Mouse (Mus musculus) c-Kit-positive CD71-negative TER-119-negative erythroid progenitor cells, embryonic 14.5 days (primary cell): ENCODE measurements around the gene Lrig2.

Experiments used
- DNase-seq: peaks from one replicate; pipeline ENCODE4 v3.0.0-alpha.2; 2013; ENCODE audit warnings: low read depth

Gene Lrig2

DNA sequence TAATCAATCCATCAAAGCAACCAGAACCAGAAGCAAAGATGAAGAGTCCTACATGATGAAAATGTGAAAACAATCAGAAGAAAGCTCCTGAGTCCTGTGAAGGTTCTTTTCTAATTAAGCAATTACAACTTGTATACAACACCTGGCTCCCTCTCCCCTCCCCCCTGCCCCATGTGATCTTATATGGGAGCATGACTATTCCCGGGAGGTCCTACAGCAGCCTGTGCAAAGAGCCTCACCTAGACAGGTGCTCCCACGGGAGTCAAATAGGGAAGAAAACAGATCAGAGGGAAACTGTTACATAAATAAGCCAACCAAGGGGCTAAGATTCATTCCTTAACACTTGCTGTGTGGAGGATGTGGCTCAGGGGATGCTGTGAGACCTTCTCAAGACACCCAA lies 143.8 kb downstream of the Lrig2 start:
- DNase-seq, result no peak

DNA sequence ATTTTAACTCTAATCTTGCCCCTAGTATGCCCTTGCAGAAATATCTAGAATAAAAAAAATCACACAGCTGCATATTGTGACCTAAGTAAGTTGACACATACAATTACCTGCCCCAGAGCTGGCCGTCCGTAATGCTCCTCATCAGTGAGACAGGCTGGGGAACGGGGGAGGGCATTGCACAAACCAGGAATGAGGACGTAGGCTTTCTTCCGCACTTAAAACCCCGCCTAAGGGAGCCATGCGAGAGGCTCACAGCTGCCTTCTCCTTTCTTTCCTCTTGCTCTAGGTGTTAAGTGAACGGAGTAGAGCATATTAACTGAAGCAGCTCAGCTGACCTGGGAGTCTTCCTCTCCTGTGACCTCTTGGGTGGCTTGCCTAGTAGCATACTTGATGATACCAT lies 149.9 kb downstream of the Lrig2 start:
- no peak for DNase-seq

DNA sequence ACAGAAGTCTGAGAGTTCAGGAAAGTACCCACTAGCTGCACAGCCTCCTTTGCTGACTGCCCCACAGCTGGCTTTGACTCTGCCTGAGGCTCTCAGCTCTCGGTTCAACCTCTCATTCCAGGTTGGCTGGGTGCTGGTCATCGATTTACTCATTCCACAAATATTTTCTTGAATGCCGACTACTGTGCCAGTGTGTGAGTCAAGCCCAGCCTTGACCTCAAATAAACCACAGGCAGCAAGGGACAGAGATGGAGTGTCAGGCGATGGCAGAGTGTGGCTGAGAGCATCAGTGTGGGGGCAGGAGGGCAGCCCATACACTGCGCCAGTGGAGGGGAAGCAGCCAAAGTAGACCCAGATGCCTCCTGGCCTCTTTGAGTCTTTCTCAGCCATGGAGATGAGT lies 151.4 kb downstream of the Lrig2 start:
- no peak for DNase-seq

DNA sequence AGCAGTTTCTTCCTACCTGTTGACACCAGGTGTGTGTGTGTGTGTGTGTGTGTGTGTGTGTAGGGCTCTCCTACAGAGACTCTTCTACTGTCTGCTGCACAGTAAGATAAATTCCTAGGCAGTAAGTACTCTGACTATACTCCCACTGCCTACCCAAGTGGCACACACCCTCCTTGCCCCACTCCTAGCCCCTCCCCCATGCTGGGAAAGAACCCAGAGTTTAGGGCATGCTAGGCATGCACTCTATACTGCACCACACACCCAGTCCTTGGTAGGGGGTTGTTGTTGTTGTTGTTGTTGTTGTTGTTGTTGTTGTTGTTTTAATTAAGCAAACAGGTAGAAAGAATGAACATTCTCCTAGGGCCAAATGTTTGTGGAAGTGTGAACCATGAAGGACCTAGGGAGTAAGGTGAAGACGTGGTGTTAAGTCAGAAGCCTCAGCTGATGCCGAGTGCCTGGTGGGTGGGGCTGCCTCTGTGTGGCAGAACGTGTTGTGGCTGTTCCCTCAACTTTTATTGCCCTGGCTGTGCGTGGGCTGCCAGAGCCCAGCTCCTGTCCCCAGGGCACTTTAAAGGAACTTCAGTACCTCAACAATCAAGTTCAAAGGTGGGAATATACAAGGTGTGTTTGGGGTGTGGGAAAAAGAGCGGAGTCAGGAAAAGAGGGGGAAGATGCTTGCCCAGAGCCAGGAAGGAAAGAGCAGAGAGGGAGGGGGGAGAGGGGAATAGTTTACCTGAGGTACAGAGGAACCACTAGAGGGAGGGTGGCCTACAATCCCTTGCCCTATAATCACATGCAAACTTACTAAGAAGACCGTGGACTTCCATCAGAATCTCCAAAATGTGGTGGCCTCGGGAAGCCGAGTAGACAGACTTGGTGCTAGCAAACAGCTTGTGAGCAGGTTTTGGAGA lies 152.2 kb downstream of the Lrig2 start:
- DNase-seq, result no peak

DNA sequence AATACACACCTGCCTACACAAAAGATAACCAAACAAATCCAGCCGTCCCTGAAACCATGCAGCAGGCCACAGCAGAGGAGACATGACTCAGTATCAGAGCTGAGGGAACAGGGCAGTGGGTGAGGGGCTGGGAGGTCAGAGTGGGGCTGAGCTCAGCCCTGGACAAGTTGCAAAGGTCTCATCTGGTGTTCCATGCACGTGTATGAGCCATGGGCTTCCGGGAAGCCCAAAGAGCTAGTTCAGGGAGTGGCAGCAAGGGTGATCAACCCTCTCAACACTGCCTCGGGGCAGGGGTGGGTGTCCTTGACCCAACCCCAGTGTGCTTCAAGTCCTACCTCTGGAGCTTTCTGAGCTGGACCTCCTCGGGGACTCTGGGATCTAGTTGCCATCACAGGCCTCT lies 153.0 kb downstream of the Lrig2 start:
- no peak for DNase-seq

DNA sequence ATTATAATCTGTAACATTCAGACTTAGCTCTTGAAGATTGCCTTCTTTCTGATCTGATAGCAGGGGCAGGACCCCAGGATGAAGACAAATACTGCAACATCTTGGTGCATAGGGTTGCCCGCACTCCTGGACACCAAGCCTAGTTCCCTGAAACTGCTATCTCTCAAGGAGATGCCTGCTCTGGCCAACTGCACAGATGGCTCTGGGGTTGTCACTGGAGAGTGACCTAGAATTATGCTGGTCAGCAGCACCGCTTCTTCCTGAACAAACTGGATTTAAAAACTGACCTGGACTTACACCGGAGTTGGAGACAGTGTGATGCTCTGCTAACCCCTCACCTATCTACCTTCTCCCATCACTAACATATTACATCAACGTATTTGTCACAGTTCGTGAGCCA lies 155.6 kb downstream of the Lrig2 start:
- DNase-seq, result no peak

DNA sequence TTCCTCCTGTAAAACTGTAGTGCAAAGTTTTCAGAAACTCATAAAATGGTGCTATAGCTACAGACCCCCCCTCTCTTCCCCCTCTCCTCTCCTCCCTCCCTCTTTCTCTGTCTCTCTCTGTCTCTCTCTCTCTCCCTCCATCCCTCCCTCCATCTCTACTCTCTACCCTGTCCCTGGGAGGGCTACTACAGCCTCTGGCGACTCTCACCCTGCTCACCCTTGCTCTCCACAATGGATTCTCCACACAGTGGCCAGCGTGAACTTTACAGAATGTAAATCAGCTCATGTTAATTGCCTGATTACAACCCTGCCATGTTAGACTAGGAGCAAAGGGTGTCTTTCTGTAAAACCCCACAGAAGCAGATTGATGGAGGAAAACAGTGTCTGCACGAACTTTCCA lies 157.8 kb downstream of the Lrig2 start:
- DNase-seq, result no peak

DNA sequence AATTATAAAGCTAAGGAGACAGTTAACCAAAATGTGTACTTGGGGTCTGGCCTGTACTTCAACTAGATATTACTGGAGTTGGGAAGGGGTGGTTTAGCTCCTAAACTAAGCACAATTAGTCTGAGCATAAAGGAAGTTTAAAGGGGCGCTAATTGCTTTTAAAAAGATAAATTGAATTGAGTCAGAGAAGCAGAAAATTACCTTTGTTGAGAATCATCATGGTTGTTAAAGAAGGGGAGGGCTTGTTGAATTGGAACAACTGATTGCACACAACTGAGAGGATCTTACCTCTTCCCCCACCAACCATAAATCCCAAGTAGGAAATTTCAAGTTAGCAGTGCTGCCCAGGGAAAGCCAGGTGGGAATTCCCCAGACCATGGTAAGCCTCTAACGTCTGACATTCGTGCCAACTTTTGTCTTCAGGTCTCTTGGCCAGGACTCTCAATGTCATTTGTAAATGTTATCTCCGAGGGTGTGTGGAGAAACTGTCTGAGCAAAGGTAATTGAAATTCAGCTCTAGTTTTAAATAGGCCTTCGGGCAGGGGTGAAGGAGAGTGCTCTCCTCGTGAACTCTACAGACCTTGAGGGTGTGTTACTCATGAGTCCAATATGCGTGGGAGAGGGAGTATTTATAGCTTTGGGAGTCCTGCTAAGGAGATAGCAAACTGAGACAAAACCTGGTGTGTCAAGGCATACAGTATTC lies 159.2 kb downstream of the Lrig2 start:
- no peak for DNase-seq

DNA sequence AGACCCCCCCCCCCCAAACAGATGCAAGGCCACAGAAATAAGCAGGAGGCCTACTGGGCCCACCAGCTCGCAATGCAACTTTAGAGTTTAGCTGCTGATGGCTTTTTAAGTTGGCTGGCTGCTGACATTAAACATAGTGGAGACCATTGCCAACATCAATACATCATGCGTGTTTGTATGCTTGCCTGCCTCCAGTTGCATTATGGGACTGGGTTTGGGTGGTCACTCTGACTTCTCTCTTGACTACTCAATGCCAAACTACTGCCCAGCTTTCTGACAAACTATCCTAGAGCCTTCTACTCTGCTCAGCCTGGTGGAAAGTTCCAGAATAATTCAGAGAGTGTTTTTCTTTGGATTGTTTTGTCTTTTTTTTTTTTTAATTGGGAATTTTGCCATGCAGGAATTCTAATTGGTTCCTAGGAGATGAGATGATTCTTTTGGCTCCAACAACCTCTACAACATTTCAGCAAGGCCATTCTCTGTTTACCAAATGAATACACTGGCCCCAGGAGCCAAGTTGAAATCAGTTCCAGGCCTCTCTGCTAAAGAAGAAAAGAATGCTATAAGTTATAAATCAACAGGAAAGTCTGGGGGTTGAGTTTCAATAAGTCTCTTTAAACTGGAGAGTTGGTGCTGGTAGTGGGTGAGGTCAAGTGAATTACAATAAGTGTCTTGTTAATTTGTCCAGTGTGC lies 161.3 kb downstream of the Lrig2 start:
- no peak for DNase-seq

DNA sequence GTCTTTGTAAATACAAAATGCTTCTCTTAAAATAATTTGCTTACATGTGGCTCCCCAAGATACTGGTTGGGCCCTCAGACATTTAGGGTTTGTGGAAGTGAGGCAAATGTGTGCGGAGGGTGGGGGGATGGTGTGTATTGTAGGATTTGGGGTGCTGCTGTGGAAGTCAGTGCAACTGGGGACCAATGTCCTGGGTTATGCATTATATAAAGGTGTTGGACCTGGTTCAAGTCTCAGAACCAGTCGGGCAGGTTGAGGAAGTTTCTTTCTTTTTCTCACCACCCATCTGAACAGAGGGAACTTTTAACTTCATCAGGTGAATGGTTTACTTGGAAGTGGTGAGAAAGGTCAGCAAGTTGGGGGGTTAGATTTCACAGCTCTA lies 161.9 kb downstream of the Lrig2 start:
- DNase-seq, result no peak

DNA sequence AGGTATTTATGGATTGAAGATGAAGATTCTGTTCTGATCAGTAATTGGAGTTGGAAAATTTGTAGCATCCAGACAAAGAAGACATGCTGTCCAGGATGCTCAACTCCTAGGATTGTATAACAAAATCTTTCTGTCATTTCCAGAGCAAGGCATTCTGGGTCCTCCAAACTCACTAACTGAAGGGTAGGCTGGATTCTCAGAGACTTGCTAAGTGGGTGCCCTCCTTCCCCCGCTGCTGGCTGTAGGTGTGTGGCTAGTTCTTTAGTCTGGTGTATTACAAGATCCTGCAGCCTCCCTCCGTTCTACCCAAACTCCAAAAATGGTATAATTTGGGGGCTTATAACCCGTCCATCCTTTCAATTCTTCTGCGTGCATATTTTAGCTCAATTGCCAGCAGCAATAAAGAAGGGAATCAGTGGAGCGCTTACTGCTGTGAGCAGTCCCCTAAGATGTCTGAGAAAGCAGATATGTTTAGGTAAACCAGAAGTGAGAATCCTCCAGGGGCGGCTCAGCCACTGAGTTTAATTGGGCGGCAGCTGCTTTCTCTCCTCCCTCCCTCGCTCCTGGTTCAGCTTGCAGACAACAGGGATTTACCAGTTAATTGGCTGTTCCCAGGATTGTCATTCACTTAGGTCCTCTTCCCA lies 162.4 kb downstream of the Lrig2 start:
- DNase-seq, result no peak
